Mouse (Mus musculus): Measurements from ENCODE around the gene Celf2. TPM values are rescaled to one million over a fixed set of nuclear protein-coding genes. Genes with fewer than 3 reads are reported as not detected.
A peak's percentile ranks its signal among the peaks of the same experiment; 100 is the strongest.

The Celf2 gene
- polyA plus RNA-seq, 1 experiment from 2014 or later: 25.2 TPM

GRCm38 (mm10) chr2:6704804-6705203 lies 804.6 kb downstream of the Celf2 start:
- DNase-seq (ENCODE audit: low read depth, low spot score): no peak
- in situ Hi-C loops (cut with MboI; ENCODE audit: low pct_unique_long_range_greater_than_20kb): loop anchor here (25.0 kb wide), 1 partner anchor 518 kb away; no protein-coding TSS in a partner anchor
- CTCF ChIA-PET: interaction anchor here (2.1 kb wide), 1 partner anchor 17 kb away, joined by 5 read pairs; no protein-coding TSS in a partner anchor
- ATAC-seq: no peak
- H3K27me3 ChIP-seq: no peaks in the 10 kb centered on the region
- POLR2A ChIA-PET: no interaction called here
- TF ChIP-seq CTCF (IDR thresholded peaks at IDR 0.05): no peak

GRCm38 (mm10) chr2:6704342-6704741 lies 805.0 kb downstream of the Celf2 start:
- CTCF ChIA-PET: interaction anchor here (2.1 kb wide), 1 partner anchor 17 kb away, joined by 5 read pairs; no protein-coding TSS in a partner anchor
- DNase-seq (ENCODE audit: low read depth, low spot score) (no peak), ATAC-seq (no peak)
- in situ Hi-C loops (cut with MboI; ENCODE audit: low pct_unique_long_range_greater_than_20kb): loop anchor here (25.0 kb wide), 1 partner anchor 517 kb away; no protein-coding TSS in a partner anchor
- no peaks in the 10 kb centered on the region for H3K27me3 ChIP-seq
- no peak for TF ChIP-seq CTCF (IDR thresholded peaks at IDR 0.05)
- POLR2A ChIA-PET: no interaction called here

GRCm38 (mm10) chr2:6696326-6696725 lies 813.0 kb downstream of the Celf2 start:
- no peaks in the 10 kb centered on the region for H3K27me3 ChIP-seq
- ATAC-seq (no peak), DNase-seq (ENCODE audit: low read depth, low spot score) (no peak)
- TF ChIP-seq CTCF (IDR thresholded peaks at IDR 0.05): no peak
- ChIA-PET POLR2A (no interaction called here), CTCF (interaction anchor here (2.1 to 3.0 kb wide), 2 partner anchors 11 to 24 kb away, joined by 6 to 10 read pairs; no protein-coding TSS in a partner anchor)
- in situ Hi-C loops (cut with MboI; ENCODE audit: low pct_unique_long_range_greater_than_20kb): no loop called here

- POLR2A ChIA-PET: no interaction called here
- DNase-seq (ENCODE audit: low read depth, low spot score) (peak; percentile 6), ATAC-seq (peak; percentile 54)
- no peaks in the 10 kb centered on the region for H3K27me3 ChIP-seq
- in situ Hi-C loops (cut with MboI; ENCODE audit: low pct_unique_long_range_greater_than_20kb): no loop called here
- CTCF ChIA-PET: interaction anchor here (1.1 to 3.0 kb wide), 3 partner anchors 10 to 24 kb away, joined by 3 to 10 read pairs (median 6); no protein-coding TSS in a partner anchor
- TF ChIP-seq CTCF (IDR thresholded peaks at IDR 0.05): no peak
Measured at GRCm38 (mm10) chr2:6695353-6695951, 813.9 kb downstream of the Celf2 start.

GRCm38 (mm10) chr2:6689689-6690088 lies 819.7 kb downstream of the Celf2 start:
- DNase-seq (ENCODE audit: low read depth, low spot score) (no peak), ATAC-seq (no peak)
- no peak for TF ChIP-seq CTCF (IDR thresholded peaks at IDR 0.05)
- ChIA-PET POLR2A (no interaction called here), CTCF (no interaction called here)
- H3K27me3 ChIP-seq: no peaks in the 10 kb centered on the region
- in situ Hi-C loops (cut with MboI; ENCODE audit: low pct_unique_long_range_greater_than_20kb): no loop called here

- TF ChIP-seq CTCF (IDR thresholded peaks at IDR 0.05): no peak
- in situ Hi-C loops (cut with MboI; ENCODE audit: low pct_unique_long_range_greater_than_20kb): no loop called here
- POLR2A ChIA-PET: no interaction called here
- no peaks in the 10 kb centered on the region for H3K27me3 ChIP-seq
- CTCF ChIA-PET: no interaction called here
- no peak for ATAC-seq
- no peak for DNase-seq (ENCODE audit: low read depth, low spot score)
Measured at GRCm38 (mm10) chr2:6678231-6678630, 831.1 kb downstream of the Celf2 start.

- TF ChIP-seq CTCF (IDR thresholded peaks at IDR 0.05): no peak
- ChIA-PET POLR2A (no interaction called here), CTCF (no interaction called here)
- no peaks in the 10 kb centered on the region for H3K27me3 ChIP-seq
- in situ Hi-C loops (cut with MboI; ENCODE audit: low pct_unique_long_range_greater_than_20kb): no loop called here
- DNase-seq (ENCODE audit: low read depth, low spot score): no peak
- ATAC-seq: no peak
Measured at GRCm38 (mm10) chr2:6677457-6677856, 831.9 kb downstream of the Celf2 start.

- H3K27me3 ChIP-seq: no peaks in the 10 kb centered on the region
- ChIA-PET CTCF (interaction anchor here (1.1 to 1.7 kb wide), 2 partner anchors 10 to 20 kb away, joined by 3 to 4 read pairs; no protein-coding TSS in a partner anchor), POLR2A (interaction anchor here (0.6 kb wide), 1 partner anchor 18 kb away, joined by 3 read pairs; no protein-coding TSS in a partner anchor)
- in situ Hi-C loops (cut with MboI; ENCODE audit: low pct_unique_long_range_greater_than_20kb): no loop called here
- no peak for DNase-seq (ENCODE audit: low read depth, low spot score)
- no peak for TF ChIP-seq CTCF (IDR thresholded peaks at IDR 0.05)
- no peak for ATAC-seq
Measured at GRCm38 (mm10) chr2:6674401-6674800, 835.0 kb downstream of the Celf2 start.

- ChIA-PET CTCF (interaction anchor here (0.6 to 1.7 kb wide), 5 partner anchors 9 to 70 kb away, joined by 3 to 4 read pairs (median 3); no protein-coding TSS in a partner anchor), POLR2A (no interaction called here)
- DNase-seq (ENCODE audit: low read depth, low spot score) (no peak), ATAC-seq (no peak)
- no peaks in the 10 kb centered on the region for H3K27me3 ChIP-seq
- no peak for TF ChIP-seq CTCF (IDR thresholded peaks at IDR 0.05)
- in situ Hi-C loops (cut with MboI; ENCODE audit: low pct_unique_long_range_greater_than_20kb): no loop called here
Measured at GRCm38 (mm10) chr2:6673418-6673817, 835.9 kb downstream of the Celf2 start.

GRCm38 (mm10) chr2:6667611-6668010 lies 841.8 kb downstream of the Celf2 start:
- in situ Hi-C loops (cut with MboI; ENCODE audit: low pct_unique_long_range_greater_than_20kb): no loop called here
- POLR2A ChIA-PET: no interaction called here
- H3K27me3 ChIP-seq: no peaks in the 10 kb centered on the region
- no peak for TF ChIP-seq CTCF (IDR thresholded peaks at IDR 0.05)
- DNase-seq (ENCODE audit: low read depth, low spot score): no peak
- no peak for ATAC-seq
- CTCF ChIA-PET: no interaction called here

GRCm38 (mm10) chr2:6659834-6660233 lies 849.5 kb downstream of the Celf2 start:
- H3K27me3 ChIP-seq: no peaks in the 10 kb centered on the region
- CTCF ChIA-PET: no interaction called here
- POLR2A ChIA-PET: no interaction called here
- DNase-seq (ENCODE audit: low read depth, low spot score) (no peak), ATAC-seq (no peak)
- in situ Hi-C loops (cut with MboI; ENCODE audit: low pct_unique_long_range_greater_than_20kb): no loop called here
- no peak for TF ChIP-seq CTCF (IDR thresholded peaks at IDR 0.05)

All from Patski (cell line).